Mouse (Mus musculus): ENCODE data around the gene Thra. TPM values are rescaled to one million over a fixed set of nuclear protein-coding genes. Genes with fewer than 3 reads are reported as not detected.

Thra gene
- polyA plus RNA-seq, 1 experiment from 2014 or later, result 32.4 TPM

GRCm38 (mm10) chr11:98783236-98783696 lies 42.8 kb downstream of the Thra start:
- Histone ChIP-seq H3K4me1 (replicated peaks; ENCODE audit: control insufficient read depth, insufficient read depth, low read length) (peaks cover 22% of the 10 kb centered on the region), H3K4me2 (replicated peaks; ENCODE audit: low read depth) (peak overlapping the region; percentile 56), H3K9me3 (ENCODE audit: control insufficient read depth) (no peaks in the 10 kb centered on the region), H3K36me3 (ENCODE audit: control insufficient read depth, insufficient read depth) (no peaks in the 10 kb centered on the region), H3K27ac (ENCODE audit: low read depth, low read length) (peak overlapping the region; percentile 88), H3K4me3 (ENCODE audit: low read depth, low read length) (peak overlapping the region; percentile 11; the same call in 1 of the 2 replicates), H3K9ac (ENCODE audit: low read depth, low read length) (peak overlapping the region; percentile 22; the same call in 1 of the 2 replicates), H3K27me3 (replicated peaks; ENCODE audit: control insufficient read depth, insufficient read depth, low read length) (no peaks in the 10 kb centered on the region)
- TF ChIP-seq CTCF (IDR thresholded peaks at IDR 0.05; ENCODE audit: low read depth), result peak; percentile 27
- peak; percentile 87 for ATAC-seq
- WGBS, result 0% methylated on average over 20 of the region's 20 CpGs

- Histone ChIP-seq H3K4me3 (ENCODE audit: low read depth, low read length) (no peak overlapping the region), H3K4me2 (replicated peaks; ENCODE audit: low read depth) (no peak overlapping the region), H3K9me3 (ENCODE audit: control insufficient read depth) (no peaks in the 10 kb centered on the region), H3K27ac (ENCODE audit: low read depth, low read length) (peak overlapping the region; percentile 88), H3K4me1 (replicated peaks; ENCODE audit: control insufficient read depth, insufficient read depth, low read length) (peaks cover 22% of the 10 kb centered on the region), H3K36me3 (ENCODE audit: control insufficient read depth, insufficient read depth) (no peaks in the 10 kb centered on the region), H3K9ac (ENCODE audit: low read depth, low read length) (peak overlapping the region; percentile 22; the same call in 1 of the 2 replicates), H3K27me3 (replicated peaks; ENCODE audit: control insufficient read depth, insufficient read depth, low read length) (no peaks in the 10 kb centered on the region)
- TF ChIP-seq CTCF (IDR thresholded peaks at IDR 0.05; ENCODE audit: low read depth), result no peak
- ATAC-seq, result no peak
- 69% methylated on average over 4 of the region's 4 CpGs for WGBS
Measured at GRCm38 (mm10) chr11:98784139-98784538, 43.7 kb downstream of the Thra start.

- Histone ChIP-seq H3K4me3 (ENCODE audit: low read depth, low read length) (no peak overlapping the region), H3K4me2 (replicated peaks; ENCODE audit: low read depth) (0 out of 2 replicates have a peak overlapping the region, but pooled peaks have one; percentile 49), H3K27me3 (replicated peaks; ENCODE audit: control insufficient read depth, insufficient read depth, low read length) (no peaks in the 10 kb centered on the region), H3K9ac (ENCODE audit: low read depth, low read length) (no peak overlapping the region), H3K9me3 (ENCODE audit: control insufficient read depth) (no peaks in the 10 kb centered on the region), H3K36me3 (ENCODE audit: control insufficient read depth, insufficient read depth) (no peaks in the 10 kb centered on the region), H3K27ac (ENCODE audit: low read depth, low read length) (peak overlapping the region; percentile 88; the same call in 1 of the 2 replicates), H3K4me1 (replicated peaks; ENCODE audit: control insufficient read depth, insufficient read depth, low read length) (peaks cover 22% of the 10 kb centered on the region)
- no peak for TF ChIP-seq CTCF (IDR thresholded peaks at IDR 0.05; ENCODE audit: low read depth)
- WGBS, result 60% methylated on average over 10 of the region's 10 CpGs
- no peak for ATAC-seq
Measured at GRCm38 (mm10) chr11:98785214-98785613, 44.8 kb downstream of the Thra start.

GRCm38 (mm10) chr11:98785772-98786281 lies 45.4 kb downstream of the Thra start:
- TF ChIP-seq CTCF (IDR thresholded peaks at IDR 0.05; ENCODE audit: low read depth), result peak; percentile 77
- no peak for ATAC-seq
- peak overlapping the region; percentile 88 for H3K27ac ChIP-seq (ENCODE audit: low read depth, low read length)
- no peak overlapping the region for H3K4me3 ChIP-seq (ENCODE audit: low read depth, low read length)
- H3K4me1 ChIP-seq (replicated peaks; ENCODE audit: control insufficient read depth, insufficient read depth, low read length), result peaks cover 22% of the 10 kb centered on the region
- no peaks in the 10 kb centered on the region for H3K36me3 ChIP-seq (ENCODE audit: control insufficient read depth, insufficient read depth)
- no peak overlapping the region for H3K9ac ChIP-seq (ENCODE audit: low read depth, low read length)
- 13% methylated on average over 12 of the region's 12 CpGs for WGBS
- H3K9me3 ChIP-seq (ENCODE audit: control insufficient read depth), result no peaks in the 10 kb centered on the region
- peak overlapping the region; percentile 49 for H3K4me2 ChIP-seq (replicated peaks; ENCODE audit: low read depth)
- no peaks in the 10 kb centered on the region for H3K27me3 ChIP-seq (replicated peaks; ENCODE audit: control insufficient read depth, insufficient read depth, low read length)

- H3K4me2 ChIP-seq (replicated peaks; ENCODE audit: low read depth), result peak overlapping the region; percentile 49
- H3K9me3 ChIP-seq (ENCODE audit: control insufficient read depth), result no peaks in the 10 kb centered on the region
- H3K36me3 ChIP-seq (ENCODE audit: control insufficient read depth, insufficient read depth), result no peaks in the 10 kb centered on the region
- 0 out of 2 replicates have a peak overlapping the region, but pooled peaks have one; percentile 5 for H3K4me3 ChIP-seq (ENCODE audit: low read depth, low read length)
- peak; percentile 38 for ATAC-seq
- H3K27me3 ChIP-seq (replicated peaks; ENCODE audit: control insufficient read depth, insufficient read depth, low read length), result no peaks in the 10 kb centered on the region
- H3K27ac ChIP-seq (ENCODE audit: low read depth, low read length), result peak overlapping the region; percentile 77
- peak; percentile 91 for TF ChIP-seq CTCF (IDR thresholded peaks at IDR 0.05; ENCODE audit: low read depth)
- 3% methylated on average over 14 of the region's 15 CpGs for WGBS
- H3K4me1 ChIP-seq (replicated peaks; ENCODE audit: control insufficient read depth, insufficient read depth, low read length), result peaks cover 22% of the 10 kb centered on the region
- H3K9ac ChIP-seq (ENCODE audit: low read depth, low read length), result no peak overlapping the region
Measured at GRCm38 (mm10) chr11:98786359-98787214, 46.1 kb downstream of the Thra start.

GRCm38 (mm10) chr11:98787229-98787628 lies 46.8 kb downstream of the Thra start:
- Histone ChIP-seq H3K36me3 (ENCODE audit: control insufficient read depth, insufficient read depth) (no peaks in the 10 kb centered on the region), H3K9ac (ENCODE audit: low read depth, low read length) (no peak overlapping the region), H3K27me3 (replicated peaks; ENCODE audit: control insufficient read depth, insufficient read depth, low read length) (no peaks in the 10 kb centered on the region), H3K9me3 (ENCODE audit: control insufficient read depth) (no peaks in the 10 kb centered on the region), H3K27ac (ENCODE audit: low read depth, low read length) (no peak overlapping the region; the same call in 1 of the 2 replicates), H3K4me3 (ENCODE audit: low read depth, low read length) (no peak overlapping the region), H3K4me1 (replicated peaks; ENCODE audit: control insufficient read depth, insufficient read depth, low read length) (peaks cover 18% of the 10 kb centered on the region), H3K4me2 (replicated peaks; ENCODE audit: low read depth) (peak overlapping the region; percentile 49)
- no peak for ATAC-seq
- WGBS, result 21% methylated on average over 7 of the region's 7 CpGs
- no peak for TF ChIP-seq CTCF (IDR thresholded peaks at IDR 0.05; ENCODE audit: low read depth)
